8 mouse cellular contexts compared by ENCODE assay signal in the genomic region with DNA sequence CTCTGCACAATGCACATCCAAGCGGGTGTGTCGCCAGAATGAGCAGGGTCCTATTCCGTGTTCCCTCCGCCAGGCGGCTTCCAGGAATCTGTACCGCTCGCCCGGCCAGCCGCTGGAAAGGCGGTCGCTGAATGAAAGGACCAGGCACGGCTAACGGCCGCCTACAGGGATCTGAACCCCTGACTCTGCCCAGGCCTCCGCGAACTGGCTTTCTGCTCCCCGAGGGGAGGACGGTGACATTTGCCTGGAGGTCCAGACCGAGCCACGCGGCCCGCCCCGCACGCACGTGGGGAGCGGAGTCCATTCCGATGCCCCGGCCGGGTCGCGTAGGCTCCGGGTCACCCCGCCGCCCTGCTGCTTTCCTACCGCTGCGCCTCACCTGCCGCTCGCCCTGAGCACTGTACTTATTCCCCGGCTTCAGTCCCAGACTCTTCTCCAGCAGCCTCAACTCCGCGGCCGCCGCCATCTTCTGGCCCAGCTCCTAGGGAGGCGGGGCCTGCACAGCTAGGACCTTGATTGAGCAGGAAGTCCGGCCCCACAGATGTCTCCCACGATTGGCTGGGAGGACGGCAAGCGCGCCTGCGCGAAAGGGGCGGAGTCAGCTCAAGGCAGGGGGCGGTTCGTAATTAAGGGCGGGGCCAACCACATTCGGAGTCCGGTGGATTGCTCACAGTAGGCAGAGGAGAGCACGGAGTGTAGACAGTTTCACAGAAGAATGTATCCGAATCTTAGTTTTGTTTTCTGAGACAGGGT. TPM values are rescaled to one million over a fixed set of nuclear protein-coding genes. Genes with fewer than 3 reads are reported as not detected.
DNase-seq lines count a peak whose midpoint lies in the region; ATAC-seq lines count a peak whose summit lies in the region.

A gene (minus strand): TSS at position 531 of the 753 bp plus-strand sequence.

- under 1% methylated on average over 57 of the region's 59 CpGs for WGBS in hindbrain, embryonic 15.5 days

- DNase-seq in R1 (ENCODE audit: low read depth, low spot score): peak; percentile 97
- peak; percentile 94 to 96 for DNase-seq in cerebellum, postnatal 25 days
- DNase-seq in frontal cortex, postnatal 25 days (ENCODE audit: low spot score in 2 of 2): peak; percentile 73 to 91
- DNase-seq in left cerebral cortex, adult 11 months (ENCODE audit: low spot score): peak; percentile 92
- peak; percentile 97 for DNase-seq in lung, postnatal 4 days
- peak; percentile 86 for DNase-seq in retina, postnatal 7 days (ENCODE audit: low read depth, low spot score)
- peak; percentile 87 for DNase-seq in urinary bladder, adult 2 months (ENCODE audit: low spot score)

- no peaks in the 10 kb centered on the region for H3K27me3 ChIP-seq in hindbrain, embryonic 15.5 days

- peak within 1 kb of the TSS; percentile 66 for H3K4me2 ChIP-seq in hindbrain, embryonic 15.5 days

- ATAC-seq in hindbrain, embryonic 15.5 days (ENCODE audit: low FRiP score, low read depth): peak; percentile 99

- H3K9me3 ChIP-seq in hindbrain, embryonic 15.5 days: no peaks in the 10 kb centered on the region

- peaks cover 23% of the 10 kb centered on the region for H3K36me3 ChIP-seq in hindbrain, embryonic 15.5 days

- H3K4me1 ChIP-seq in hindbrain, embryonic 15.5 days (replicated peaks): peaks cover 13% of the 10 kb centered on the region

- H3K4me3 ChIP-seq in hindbrain, embryonic 15.5 days: peak within 1 kb of the TSS; percentile 90

- H3K9ac ChIP-seq in hindbrain, embryonic 15.5 days: peak within 1 kb of the TSS; percentile 76

- peak within 1 kb of the TSS; percentile 86 for H3K27ac ChIP-seq in hindbrain, embryonic 15.5 days (replicated peaks)

RNA-seq across cellular contexts. Expression of the gene that starts here (rescaled TPM):
- 97.5 and 106 TPM in 2 replicates for polyA plus RNA-seq in hindbrain, embryonic 15.5 days (2015; fragmentation: Nextera tagmentation; extraction: Ambion mirVana)
- polyA plus RNA-seq in urinary bladder, adult 2 months (2012; rRNA removed): 11.3 and 11.4 TPM in 2 replicates

Comparison
In these comparisons a context has a peak if more than half of its experiments do, and no peak if none do; other contexts are left out.
1. Peak in every context shown above with its lines: DNase-seq, ATAC-seq, H3K4me3 ChIP-seq and H3K27ac ChIP-seq.